Comparison of ENCODE assay signal across 18 mouse cellular contexts in the genomic region with DNA sequence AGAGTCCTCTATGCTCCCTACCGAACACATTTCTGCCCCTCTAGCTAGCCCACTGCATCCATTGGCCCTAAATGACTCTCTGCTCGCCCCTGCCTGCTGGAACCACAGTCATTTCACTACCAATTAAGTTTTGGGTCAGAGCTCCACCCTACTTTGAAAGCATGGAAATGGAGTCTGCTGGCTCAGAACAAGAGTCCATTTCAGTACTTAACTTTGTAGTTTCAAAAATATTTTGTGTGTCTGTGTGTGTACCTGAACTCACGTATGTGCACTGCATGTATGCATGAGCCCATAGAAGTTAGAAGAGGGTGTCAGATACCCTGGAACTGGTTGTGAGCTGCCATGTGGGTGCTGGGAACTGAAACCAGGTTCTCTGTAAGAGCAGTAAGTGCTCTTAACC. TPM values are rescaled to one million over a fixed set of nuclear protein-coding genes. Genes with fewer than 3 reads are reported as not detected.
DNase-seq lines count a peak whose midpoint lies in the region; TF ChIP-seq lines count a peak whose summit lies in the region.
"Had no signal": no experiment of that assay in that cellular context is flagged by ENCODE, and none has a peak within 500 bp of the region (broad histone marks: within the 10 kb centered on the region; RNA-seq: fewer than 3 reads in every experiment).

No protein-coding gene starts in this region.

- H3K4me1 ChIP-seq in heart, adult 2 months (ENCODE audit: control insufficient read depth, insufficient read depth, low read length) = peaks cover 48% of the 10 kb centered on the region
- H3K4me1 ChIP-seq in E14TG2a.4 (replicated peaks; ENCODE audit: low read depth, low read length) = peaks cover 96% of the 10 kb centered on the region
- H3K4me1 ChIP-seq in cerebellum, adult 2 months (ENCODE audit: control insufficient read depth, insufficient read depth, low read length) = peaks cover 23% of the 10 kb centered on the region

- no peaks in the 10 kb centered on the region for H3K9me3 ChIP-seq in E14TG2a.4 (ENCODE audit: low read length)
- H3K9me3 ChIP-seq: embryonic facial prominence, embryonic 13.5 days; heart, embryonic 12.5 days; hindbrain, embryonic 12.5 days; intestine, embryonic 15.5 days had no signal

- WGBS in heart, adult 2 months = 89% methylated on average over 3 of the region's 3 CpGs
- WGBS in cerebellum, adult 2 months = 80% methylated on average over 3 of the region's 3 CpGs

- no peak overlapping the region for H3K4me3 ChIP-seq in heart, adult 2 months
- peak overlapping the region; percentile 37 for H3K4me3 ChIP-seq in E14TG2a.4 (replicated peaks; ENCODE audit: low read length)
- no peak overlapping the region for H3K4me3 ChIP-seq in cerebellum, adult 2 months (replicated peaks; ENCODE audit: insufficient read depth, low read depth, low read length)
- H3K4me3 ChIP-seq: embryonic facial prominence, embryonic 13.5 days; heart, embryonic 12.5 days; hindbrain, embryonic 12.5 days; intestine, embryonic 15.5 days had no signal

- H3K36me3 ChIP-seq in heart, adult 2 months (ENCODE audit: control insufficient read depth, insufficient read depth, low read length) = peaks cover 1% of the 10 kb centered on the region
- H3K36me3 ChIP-seq in E14TG2a.4 (ENCODE audit: insufficient read depth, low read length) = peaks cover 53% of the 10 kb centered on the region
- H3K36me3 ChIP-seq: heart, embryonic 12.5 days had no signal

- intact Hi-C loops in heart, adult 2 months (cut with DNase I) = no loop called here

- H3K27me3 ChIP-seq in heart, adult 2 months (ENCODE audit: control insufficient read depth, insufficient read depth, low read length) = no peaks in the 10 kb centered on the region
- H3K27me3 ChIP-seq in E14TG2a.4 (ENCODE audit: insufficient read depth, low read length) = no peaks in the 10 kb centered on the region
- no peaks in the 10 kb centered on the region for H3K27me3 ChIP-seq in cerebellum, adult 2 months (ENCODE audit: control insufficient read depth, insufficient read depth, low read length)
- H3K27me3 ChIP-seq: embryonic facial prominence, embryonic 13.5 days; heart, embryonic 12.5 days; hindbrain, embryonic 12.5 days; intestine, embryonic 15.5 days had no signal

- H3K27ac ChIP-seq in heart, adult 2 months = peak overlapping the region; percentile 61
- no peak overlapping the region for H3K27ac ChIP-seq in cerebellum, adult 2 months (ENCODE audit: insufficient read depth, low read length)
- H3K27ac ChIP-seq: embryonic facial prominence, embryonic 13.5 days; hindbrain, embryonic 12.5 days; hindbrain, postnatal 0 days; intestine, embryonic 15.5 days had no signal

- peaks cover 8% of the 10 kb centered on the region for H3K79me2 ChIP-seq in heart, adult 2 months (replicated peaks; ENCODE audit: control insufficient read depth, insufficient read depth, low read length)

- no peak overlapping the region for H3K9ac ChIP-seq in heart, adult 2 months (ENCODE audit: low read depth, low read length)
- H3K9ac ChIP-seq: embryonic facial prominence, embryonic 13.5 days; heart, embryonic 12.5 days; hindbrain, embryonic 12.5 days; intestine, embryonic 15.5 days had no signal

- no peak for DNase-seq in heart, adult 2 months
- DNase-seq in heart, adult 8-10 months (ENCODE audit: low spot score) = no peak
- peak; percentile 64 for DNase-seq in A20 (ENCODE audit: low read depth, low spot score)
- peak; percentile 56 for DNase-seq in induced T-regulatory cell, adult 2 months (ENCODE audit: low read depth)
- DNase-seq in cerebellum, adult 2 months = no peak
- DNase-seq: adrenal gland, adult 2 months; adrenal gland, postnatal 25 days; cerebellum, adult 8-10 months; cerebellum, postnatal 36 days; gastrocnemius, postnatal 10 days; heart, postnatal 4 days; kidney, adult 18-20 months had no signal

- TF ChIP-seq POLR2A in heart, adult 2 months (IDR thresholded peaks at IDR 0.05; ENCODE audit: insufficient read depth, low read depth, low read length) = no peak
- TF ChIP-seq POLR2A in cerebellum, adult 2 months (IDR thresholded peaks at IDR 0.05; ENCODE audit: borderline replicate concordance, insufficient read depth, low read length) = no peak

- TF ChIP-seq CTCF in heart, adult 2 months (IDR thresholded peaks at IDR 0.05) = no peak
- no peak for TF ChIP-seq CTCF in E14TG2a.4 (conservative IDR thresholded peaks at IDR 0.05; ENCODE audit: low read length)
- no peak for TF ChIP-seq CTCF in cerebellum, adult 2 months (IDR thresholded peaks at IDR 0.05; ENCODE audit: borderline replicate concordance, insufficient read depth, low read depth, low read length)

- no peak for TF ChIP-seq EP300 in heart, adult 2 months (IDR thresholded peaks at IDR 0.05; ENCODE audit: insufficient read depth, low read depth, low read length)

RNA-seq across cellular contexts. Expression of gene Rapgef1, which starts 7.8 kb away (rescaled TPM):
- 100 to 1,000 TPM in 1 of 2 experiments, 10 to 100 TPM in 1; 96.7 to 116 TPM for total RNA-seq in heart, adult 2 months (2021)
- 65.0 and 86.1 TPM in 2 replicates for polyA plus RNA-seq in heart, adult 2 months (2012; rRNA removed)
- 100 to 1,000 TPM in 3 of 4 experiments, 10 to 100 TPM in 1; 98.1 to 113 (median 107) TPM for total RNA-seq in heart, adult 8-10 months (2022)
- 72.6 and 80.3 TPM in 2 replicates for polyA plus RNA-seq in cerebellum, adult 2 months (2012; rRNA removed)

Comparison
In these comparisons a context has a peak if more than half of its experiments do, and no peak if none do; other contexts are left out.
1. DNase-seq: peak in A20 (single experiment) and induced T-regulatory cell, adult 2 months (single experiment); none in heart, adult 2 months (0 of 2), heart, adult 8-10 months (single experiment) and cerebellum, adult 2 months (0 of 2).